Mouse (Mus musculus): ENCODE results near the gene Paox. TPM values are rescaled to one million over a fixed set of nuclear protein-coding genes. Genes with fewer than 3 reads are reported as not detected.

The Paox gene
- polyA plus RNA-seq, 1 experiment from 2014 or later: 30.6 TPM

DNA sequence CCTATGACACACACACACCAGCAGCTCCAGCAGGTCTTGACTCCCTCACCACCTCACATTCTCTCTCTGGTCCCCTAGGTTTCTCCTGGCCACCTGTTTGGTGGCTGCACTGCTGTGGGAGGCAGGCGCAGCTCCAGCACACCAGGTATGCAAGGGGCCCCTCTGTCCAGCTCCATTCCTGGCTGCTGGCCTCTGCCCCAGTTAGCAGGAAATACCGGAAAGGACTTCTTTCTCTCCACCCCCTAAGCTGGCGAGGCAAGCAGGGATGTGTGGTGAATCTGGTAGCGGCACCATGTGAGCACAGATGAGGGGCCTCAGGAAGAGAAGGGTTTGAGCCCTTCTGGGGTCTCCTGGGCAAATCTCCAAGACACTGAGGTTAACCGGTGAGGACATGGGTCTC is 20.6 kb upstream of the Paox start:
- Histone ChIP-seq H3K4me3 (replicated peaks) (no peak overlapping the region), H3K9me3 (no peaks in the 10 kb centered on the region), H3K9ac (no peak overlapping the region), H3K27me3 (replicated peaks) (no peaks in the 10 kb centered on the region), H3K36me3 (no peaks in the 10 kb centered on the region), H3K27ac (0 out of 2 replicates have a peak overlapping the region, but pooled peaks have one; percentile 8), H3K4me2 (no peak overlapping the region), H3K4me1 (no peaks in the 10 kb centered on the region)
- WGBS: 44% methylated on average over 5 of the region's 5 CpGs
- ATAC-seq (ENCODE audit: insufficient read depth, low FRiP score, low read depth): peak; percentile 38; the same call in 1 of the 2 replicates

GRCm38 (mm10) chr7:140095556-140095955 is 20.0 kb upstream of the Paox start:
- no peaks in the 10 kb centered on the region for H3K36me3 ChIP-seq
- WGBS: 26% methylated on average over 1 of the region's 1 CpGs
- no peak overlapping the region for H3K27ac ChIP-seq
- no peaks in the 10 kb centered on the region for H3K27me3 ChIP-seq (replicated peaks)
- H3K9me3 ChIP-seq: no peaks in the 10 kb centered on the region
- no peak overlapping the region for H3K9ac ChIP-seq
- no peak overlapping the region for H3K4me3 ChIP-seq (replicated peaks)
- H3K4me1 ChIP-seq: no peaks in the 10 kb centered on the region
- no peak for ATAC-seq (ENCODE audit: insufficient read depth, low FRiP score, low read depth)
- H3K4me2 ChIP-seq: no peak overlapping the region

GRCm38 (mm10) chr7:140096055-140096454 is 19.5 kb upstream of the Paox start:
- 0 out of 2 replicates have a peak, but pooled peaks cover 1% of the 10 kb centered on the region for H3K4me1 ChIP-seq

GRCm38 (mm10) chr7:140098466-140098865 is 17.1 kb upstream of the Paox start:
- ATAC-seq (ENCODE audit: insufficient read depth, low FRiP score, low read depth): no peak
- H3K36me3 ChIP-seq: no peaks in the 10 kb centered on the region
- H3K4me2 ChIP-seq: no peak overlapping the region
- no peak overlapping the region for H3K4me3 ChIP-seq (replicated peaks)
- WGBS: 75% methylated on average over 1 of the region's 1 CpGs
- H3K9me3 ChIP-seq: no peaks in the 10 kb centered on the region
- H3K9ac ChIP-seq: no peak overlapping the region
- no peaks in the 10 kb centered on the region for H3K27me3 ChIP-seq (replicated peaks)
- peaks cover 16% of the 10 kb centered on the region for H3K4me1 ChIP-seq
- H3K27ac ChIP-seq: no peak overlapping the region

More at GRCm38 (mm10) chr7:140096055-140096454, 19.5 kb upstream of the Paox start:
- H3K27me3 ChIP-seq (replicated peaks): no peaks in the 10 kb centered on the region
- no peak overlapping the region for H3K9ac ChIP-seq
- H3K27ac ChIP-seq: no peak overlapping the region
- no peak for ATAC-seq (ENCODE audit: insufficient read depth, low FRiP score, low read depth)
- H3K4me2 ChIP-seq: no peak overlapping the region
- no peaks in the 10 kb centered on the region for H3K36me3 ChIP-seq
- no peak overlapping the region for H3K4me3 ChIP-seq (replicated peaks)
- H3K9me3 ChIP-seq: no peaks in the 10 kb centered on the region

DNA sequence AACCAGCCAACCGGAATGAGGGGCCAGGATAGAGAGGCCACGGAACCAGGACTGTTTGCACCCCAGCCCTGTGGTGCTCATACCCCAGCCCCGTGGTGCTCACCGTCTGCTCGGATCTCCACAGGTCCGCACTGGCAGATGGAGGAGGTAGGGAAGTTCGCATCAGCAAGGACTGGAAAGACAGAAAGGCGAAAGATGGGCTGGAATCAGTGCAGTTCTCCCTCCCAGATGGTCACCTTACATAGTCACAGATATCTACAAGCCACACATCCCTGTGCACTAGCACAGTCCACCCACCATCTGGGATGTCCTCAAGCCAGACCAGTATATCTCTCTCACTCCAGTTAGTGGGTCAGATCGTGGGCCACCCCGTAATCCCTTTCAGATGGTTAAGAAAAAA is 14.1 kb upstream of the Paox start:
- no peak overlapping the region for H3K27ac ChIP-seq
- H3K4me2 ChIP-seq: peak overlapping the region; percentile 84
- no peaks in the 10 kb centered on the region for H3K9me3 ChIP-seq
- H3K36me3 ChIP-seq: peaks cover 3% of the 10 kb centered on the region; the same call in 1 of the 2 replicates
- 74% methylated on average over 10 of the region's 10 CpGs for WGBS
- ATAC-seq (ENCODE audit: insufficient read depth, low FRiP score, low read depth): no peak
- no peaks in the 10 kb centered on the region for H3K27me3 ChIP-seq (replicated peaks)
- H3K9ac ChIP-seq: no peak overlapping the region
- peaks cover 16% of the 10 kb centered on the region for H3K4me1 ChIP-seq
- peak overlapping the region; percentile 48 for H3K4me3 ChIP-seq (replicated peaks)

GRCm38 (mm10) chr7:140101993-140102860 is 13.4 kb upstream of the Paox start, which contains the start of gene Fuom:
Gene Fuom, minus strand, starts transcription at chr7:140102441.
- ATAC-seq (ENCODE audit: insufficient read depth, low FRiP score, low read depth): peak; percentile 91
- H3K27me3 ChIP-seq (replicated peaks): no peaks in the 10 kb centered on the region
- H3K9ac ChIP-seq: peak within 1 kb of the TSS; percentile 12; the same call in 1 of the 2 replicates
- peaks cover 16% of the 10 kb centered on the region for H3K4me1 ChIP-seq
- peak within 1 kb of the TSS; percentile 48 for H3K4me3 ChIP-seq (replicated peaks)
- H3K4me2 ChIP-seq: peak within 1 kb of the TSS; percentile 84
- H3K9me3 ChIP-seq: no peaks in the 10 kb centered on the region
- WGBS: 2% methylated on average over 30 of the region's 30 CpGs
- peaks cover 5% of the 10 kb centered on the region for H3K36me3 ChIP-seq
- no peak within 1 kb of the TSS for H3K27ac ChIP-seq

GRCm38 (mm10) chr7:140104009-140104408 is 11.6 kb upstream of the Paox start:
- ATAC-seq (ENCODE audit: insufficient read depth, low FRiP score, low read depth): no peak
- peaks cover 19% of the 10 kb centered on the region for H3K36me3 ChIP-seq
- no peak overlapping the region for H3K27ac ChIP-seq
- H3K27me3 ChIP-seq (replicated peaks): no peaks in the 10 kb centered on the region
- peaks cover 16% of the 10 kb centered on the region for H3K4me1 ChIP-seq
- no peak overlapping the region for H3K9ac ChIP-seq
- H3K4me2 ChIP-seq: no peak overlapping the region
- WGBS: 74% methylated on average over 4 of the region's 4 CpGs
- no peak overlapping the region for H3K4me3 ChIP-seq (replicated peaks)
- no peaks in the 10 kb centered on the region for H3K9me3 ChIP-seq

DNA sequence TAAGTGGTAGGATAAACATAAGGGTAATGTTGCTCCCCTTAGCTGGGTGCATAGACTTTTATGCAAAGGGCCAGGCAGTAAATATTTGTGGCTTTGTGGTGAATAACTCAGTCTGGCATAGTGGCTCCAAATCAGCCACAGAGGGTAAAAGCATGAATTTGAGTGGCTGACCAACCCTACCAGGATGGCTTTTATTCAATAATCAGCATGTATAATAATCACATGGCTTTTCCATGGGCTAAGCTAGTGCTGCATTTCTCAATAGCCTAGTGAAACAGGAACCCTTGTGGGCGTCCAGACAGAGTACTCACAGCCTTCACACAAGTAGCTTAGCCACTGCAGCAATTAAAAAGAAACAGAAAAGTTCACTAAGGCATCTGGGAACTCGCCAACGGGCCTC is 3.7 kb upstream of the Paox start:
- H3K4me1 ChIP-seq: no peaks in the 10 kb centered on the region
- H3K4me3 ChIP-seq (replicated peaks): no peak overlapping the region
- no peaks in the 10 kb centered on the region for H3K27me3 ChIP-seq (replicated peaks)
- H3K27ac ChIP-seq: no peak overlapping the region
- no peak overlapping the region for H3K4me2 ChIP-seq
- H3K36me3 ChIP-seq: peaks cover 39% of the 10 kb centered on the region
- ATAC-seq (ENCODE audit: insufficient read depth, low FRiP score, low read depth): no peak
- H3K9me3 ChIP-seq: no peaks in the 10 kb centered on the region
- WGBS: 62% methylated on average over 3 of the region's 3 CpGs
- H3K9ac ChIP-seq: no peak overlapping the region

DNA sequence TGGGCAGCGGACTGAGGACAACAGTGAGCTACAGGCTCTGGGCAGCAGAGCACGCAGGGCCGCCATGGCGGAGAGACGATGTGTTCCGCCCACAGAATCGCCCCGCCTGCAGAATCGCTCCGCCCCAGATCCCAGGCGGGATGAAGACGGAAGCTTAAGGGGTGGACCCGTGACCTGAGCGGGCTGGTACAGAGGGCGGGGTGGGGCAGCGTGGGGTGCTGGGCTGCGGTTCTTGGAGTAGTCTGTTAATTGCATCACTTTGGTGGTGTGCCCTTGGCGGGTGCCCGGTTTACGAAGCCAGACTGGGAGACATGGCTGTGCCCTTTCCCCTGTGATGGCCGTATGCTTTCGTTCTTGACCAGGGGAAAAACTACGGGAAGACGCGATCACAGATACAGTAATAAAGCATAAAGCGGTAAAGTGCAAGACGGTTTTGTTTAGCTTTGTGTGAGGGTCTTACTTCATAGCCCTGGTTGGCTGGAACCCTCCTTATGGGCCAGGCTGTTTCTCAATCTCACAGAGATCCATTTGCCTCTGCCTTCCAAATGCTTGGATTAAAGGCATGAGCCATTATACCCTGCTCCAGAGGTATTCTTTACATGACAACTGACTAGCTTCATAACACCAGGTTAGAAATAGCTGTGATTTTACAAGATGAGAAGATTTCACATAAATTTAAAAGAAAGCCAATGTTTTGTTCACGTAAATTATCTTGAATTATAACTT is 893 bp downstream of the Paox start, which contains the start of gene Echs1:
Gene Echs1, minus strand, starts transcription at position 148 of the 726 bp plus-strand sequence.
- H3K9me3 ChIP-seq: no peaks in the 10 kb centered on the region
- H3K4me3 ChIP-seq (replicated peaks): peak within 1 kb of the TSS; percentile 63
- H3K36me3 ChIP-seq: peaks cover 7% of the 10 kb centered on the region; the same call in 1 of the 2 replicates
- no peaks in the 10 kb centered on the region for H3K27me3 ChIP-seq (replicated peaks)
- no peaks in the 10 kb centered on the region for H3K4me1 ChIP-seq
- H3K9ac ChIP-seq: peak within 1 kb of the TSS; percentile 68
- H3K4me2 ChIP-seq: peak within 1 kb of the TSS; percentile 85
- peak within 1 kb of the TSS; percentile 88 for H3K27ac ChIP-seq
- ATAC-seq (ENCODE audit: insufficient read depth, low FRiP score, low read depth): peak; percentile 95
- WGBS: 3% methylated on average over 28 of the region's 28 CpGs

GRCm38 (mm10) chr7:140120484-140120883 is 4.9 kb downstream of the Paox start:
- Histone ChIP-seq H3K27ac (no peak overlapping the region), H3K9me3 (no peaks in the 10 kb centered on the region), H3K4me1 (peaks cover 3% of the 10 kb centered on the region; the same call in 1 of the 2 replicates), H3K4me2 (no peak overlapping the region), H3K4me3 (replicated peaks) (no peak overlapping the region), H3K27me3 (replicated peaks) (no peaks in the 10 kb centered on the region), H3K36me3 (no peaks in the 10 kb centered on the region), H3K9ac (no peak overlapping the region)
- WGBS: 88% methylated on average over 2 of the region's 2 CpGs
- no peak for ATAC-seq (ENCODE audit: insufficient read depth, low FRiP score, low read depth)

DNA sequence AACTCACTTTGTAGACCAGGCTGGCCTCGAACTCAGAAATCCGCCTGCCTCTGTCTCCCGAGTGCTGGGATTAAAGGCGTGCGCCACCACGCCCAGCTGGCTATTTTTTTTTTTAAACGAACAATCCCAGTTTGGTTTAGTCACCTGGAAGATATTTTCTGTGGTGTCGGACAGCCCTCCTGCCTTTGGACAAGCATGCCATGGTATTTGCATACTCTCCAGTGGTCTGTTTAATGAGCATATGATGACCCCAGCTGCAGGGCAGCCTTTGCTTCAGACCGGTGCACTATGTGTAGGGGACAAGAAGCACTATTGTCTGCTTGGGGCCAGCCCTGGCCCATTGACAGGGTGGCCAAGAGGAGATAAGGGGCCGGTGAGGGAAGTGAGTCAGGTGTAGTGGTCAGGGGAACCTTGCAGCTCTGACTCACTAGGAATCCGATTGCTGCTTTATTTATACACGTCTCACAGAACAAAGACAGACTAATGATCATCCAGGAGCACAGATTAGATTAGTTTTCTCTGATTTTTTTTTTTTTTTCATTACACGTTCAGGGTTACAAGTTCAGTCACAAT is 5.8 kb downstream of the Paox start:
- H3K4me2 ChIP-seq: no peak overlapping the region
- no peaks in the 10 kb centered on the region for H3K9me3 ChIP-seq
- peaks cover 5% of the 10 kb centered on the region; the same call in 1 of the 2 replicates for H3K4me1 ChIP-seq
- 54% methylated on average over 13 of the region's 13 CpGs for WGBS
- ATAC-seq (ENCODE audit: insufficient read depth, low FRiP score, low read depth): peak; percentile 54
- H3K27me3 ChIP-seq (replicated peaks): no peaks in the 10 kb centered on the region
- H3K9ac ChIP-seq: no peak overlapping the region
- H3K27ac ChIP-seq: peak overlapping the region; percentile 44; the same call in 1 of the 2 replicates
- H3K4me3 ChIP-seq (replicated peaks): no peak overlapping the region
- H3K36me3 ChIP-seq: no peaks in the 10 kb centered on the region

Measured in stomach, embryonic 15.5 days (tissue).